Mouse (Mus musculus): ENCODE measurements at regions not wholly inside any gene's neighbourhood (a gene's known extent, or its start where the extent isn't known, plus 50 kb on each side); places are given as distances from the start of the nearest gene placed in this dataset.

DNA sequence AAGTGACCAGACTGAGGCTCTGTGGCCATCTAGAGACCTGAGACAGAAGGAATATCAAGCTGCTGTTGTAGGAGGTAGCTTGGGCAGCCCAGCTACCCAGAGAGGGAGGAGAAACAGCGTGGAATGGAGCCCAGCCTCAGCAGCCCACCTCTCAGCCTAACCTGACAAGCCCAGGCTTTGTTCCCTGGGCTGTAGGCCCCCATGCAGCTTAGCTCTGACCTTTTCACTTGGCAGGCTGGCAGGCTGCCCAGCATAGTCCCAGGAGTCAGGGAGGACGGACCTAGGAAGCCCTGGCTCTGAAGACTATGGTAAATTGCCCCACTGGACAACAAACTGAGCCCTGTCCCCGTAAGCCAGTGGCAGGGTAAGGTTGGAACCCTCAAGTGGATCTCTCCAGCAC is 141.8 kb upstream of the Csf3r start:
- H3K27ac ChIP-seq (replicated peaks in 1 of 2; ENCODE audit: control insufficient read depth in 1 of 2, insufficient read depth in 1 of 2, low read depth in 2 of 2, low read length in 2 of 2): peak overlapping the region in 1 of 2 experiments; percentile 35; a peak in 1 of 4 replicates
- 19% methylated on average over 3 of the region's 3 CpGs for WGBS
- no peaks in the 10 kb centered on the region for H3K9me3 ChIP-seq (ENCODE audit: control insufficient read depth, low read length)
- H3K27me3 ChIP-seq (ENCODE audit: control insufficient read depth, insufficient read depth, low read length): no peaks in the 10 kb centered on the region
- H3K9ac ChIP-seq (ENCODE audit: low read length): no peak overlapping the region; the same call in 1 of the 2 replicates
- no peak overlapping the region for H3K4me3 ChIP-seq (ENCODE audit: control insufficient read depth in 1 of 2, insufficient read depth in 1 of 2, low read depth in 1 of 2, low read length in 2 of 2)
- no peak for ATAC-seq (ENCODE audit: insufficient number of reproducible peaks, insufficient read depth, low FRiP score, low read depth)
- no peak overlapping the region for H3K4me2 ChIP-seq (ENCODE audit: low read length)
- H3K4me1 ChIP-seq (ENCODE audit: control insufficient read depth in 2 of 2, insufficient read depth in 2 of 2, low read length in 2 of 2): peaks cover 14% of the 10 kb centered on the region in 2 experiments
- H3K36me3 ChIP-seq (ENCODE audit: control insufficient read depth, insufficient read depth, low read length): no peaks in the 10 kb centered on the region

DNA sequence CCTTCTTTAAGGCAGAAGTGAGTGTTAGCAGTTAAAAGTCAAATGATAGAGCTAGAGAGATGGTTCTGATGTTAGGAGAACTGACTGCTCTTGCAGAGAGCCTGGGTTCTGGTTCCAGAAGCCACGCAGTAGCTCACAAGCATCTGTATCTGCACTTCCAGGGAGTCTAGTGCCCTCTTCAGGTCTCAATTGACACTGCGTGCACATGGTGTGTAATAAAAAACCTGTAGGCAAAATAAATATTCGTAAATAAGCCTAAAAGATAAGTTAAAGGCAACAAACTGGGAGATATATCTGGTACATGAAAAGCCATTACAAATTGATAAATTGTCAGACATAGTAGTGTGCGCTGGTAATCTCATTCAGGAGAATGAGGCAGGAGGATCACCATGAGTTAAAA is 133.8 kb upstream of the Csf3r start:
- ATAC-seq (ENCODE audit: insufficient number of reproducible peaks, insufficient read depth, low FRiP score, low read depth): no peak
- no peak overlapping the region for H3K27ac ChIP-seq (replicated peaks in 1 of 2; ENCODE audit: control insufficient read depth in 1 of 2, insufficient read depth in 1 of 2, low read depth in 2 of 2, low read length in 2 of 2)
- no peaks in the 10 kb centered on the region for H3K27me3 ChIP-seq (ENCODE audit: control insufficient read depth, insufficient read depth, low read length)
- WGBS: 55% methylated on average over 4 of the region's 4 CpGs
- H3K36me3 ChIP-seq (ENCODE audit: control insufficient read depth, insufficient read depth, low read length): no peaks in the 10 kb centered on the region
- no peak overlapping the region for H3K9ac ChIP-seq (ENCODE audit: low read length)
- no peak overlapping the region for H3K4me3 ChIP-seq (ENCODE audit: control insufficient read depth in 1 of 2, insufficient read depth in 1 of 2, low read depth in 1 of 2, low read length in 2 of 2)
- H3K9me3 ChIP-seq (ENCODE audit: control insufficient read depth, low read length): no peaks in the 10 kb centered on the region
- H3K4me1 ChIP-seq (ENCODE audit: control insufficient read depth in 2 of 2, insufficient read depth in 2 of 2, low read length in 2 of 2): peaks cover 0 to 11% of the 10 kb centered on the region in 2 experiments; a peak in 3 of 4 replicates
- no peak overlapping the region for H3K4me2 ChIP-seq (ENCODE audit: low read length)

GRCm38 (mm10) chr4:125893139-125893538 is 131.2 kb upstream of the Csf3r start:
- H3K4me3 ChIP-seq (ENCODE audit: control insufficient read depth in 1 of 2, insufficient read depth in 1 of 2, low read depth in 1 of 2, low read length in 2 of 2): no peak overlapping the region
- H3K27me3 ChIP-seq (ENCODE audit: control insufficient read depth, insufficient read depth, low read length): no peaks in the 10 kb centered on the region
- H3K9me3 ChIP-seq (ENCODE audit: control insufficient read depth, low read length): no peaks in the 10 kb centered on the region
- no peak for ATAC-seq (ENCODE audit: insufficient number of reproducible peaks, insufficient read depth, low FRiP score, low read depth)
- H3K4me2 ChIP-seq (ENCODE audit: low read length): no peak overlapping the region
- H3K27ac ChIP-seq (replicated peaks in 1 of 2; ENCODE audit: control insufficient read depth in 1 of 2, insufficient read depth in 1 of 2, low read depth in 2 of 2, low read length in 2 of 2): no peak overlapping the region
- 76% methylated on average over 6 of the region's 6 CpGs for WGBS
- no peak overlapping the region for H3K9ac ChIP-seq (ENCODE audit: low read length)
- H3K36me3 ChIP-seq (ENCODE audit: control insufficient read depth, insufficient read depth, low read length): no peaks in the 10 kb centered on the region
- H3K4me1 ChIP-seq (ENCODE audit: control insufficient read depth in 2 of 2, insufficient read depth in 2 of 2, low read length in 2 of 2): peaks cover 0 to 16% of the 10 kb centered on the region in 2 experiments; a peak in 3 of 4 replicates

DNA sequence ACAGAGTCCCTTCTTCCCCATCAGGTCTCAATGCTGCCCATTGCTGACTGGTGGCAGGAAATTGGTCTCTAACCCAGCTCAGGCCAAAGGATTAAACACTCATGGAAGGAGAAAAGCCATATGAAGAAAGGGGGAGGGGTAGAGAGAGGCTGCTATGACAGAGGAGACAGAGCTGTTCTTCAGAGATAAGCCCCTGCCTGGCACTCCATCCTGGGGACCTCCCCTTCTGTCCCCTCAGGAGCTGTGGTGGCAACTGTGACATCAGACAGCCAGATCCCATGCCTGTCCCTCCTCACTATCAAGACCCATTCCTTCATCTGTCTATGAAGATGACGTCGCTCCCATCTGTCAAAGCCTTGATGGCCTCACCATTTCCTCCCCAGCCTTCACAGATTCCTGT is 126.6 kb upstream of the Csf3r start:
- Histone ChIP-seq H3K27me3 (ENCODE audit: control insufficient read depth, insufficient read depth, low read length) (no peaks in the 10 kb centered on the region), H3K36me3 (ENCODE audit: control insufficient read depth, insufficient read depth, low read length) (no peaks in the 10 kb centered on the region), H3K9ac (ENCODE audit: low read length) (no peak overlapping the region), H3K4me1 (ENCODE audit: control insufficient read depth in 2 of 2, insufficient read depth in 2 of 2, low read length in 2 of 2) (peaks cover 0 to 16% of the 10 kb centered on the region in 2 experiments; a peak in 3 of 4 replicates), H3K9me3 (ENCODE audit: control insufficient read depth, low read length) (no peaks in the 10 kb centered on the region), H3K27ac (replicated peaks in 1 of 2; ENCODE audit: control insufficient read depth in 1 of 2, insufficient read depth in 1 of 2, low read depth in 2 of 2, low read length in 2 of 2) (no peak overlapping the region), H3K4me2 (ENCODE audit: low read length) (no peak overlapping the region), H3K4me3 (ENCODE audit: control insufficient read depth in 1 of 2, insufficient read depth in 1 of 2, low read depth in 1 of 2, low read length in 2 of 2) (no peak overlapping the region)
- 0 out of 2 replicates have a peak, but pooled peaks have one; percentile 5 for ATAC-seq (ENCODE audit: insufficient number of reproducible peaks, insufficient read depth, low FRiP score, low read depth)
- 42% methylated on average over 2 of the region's 2 CpGs for WGBS

DNA sequence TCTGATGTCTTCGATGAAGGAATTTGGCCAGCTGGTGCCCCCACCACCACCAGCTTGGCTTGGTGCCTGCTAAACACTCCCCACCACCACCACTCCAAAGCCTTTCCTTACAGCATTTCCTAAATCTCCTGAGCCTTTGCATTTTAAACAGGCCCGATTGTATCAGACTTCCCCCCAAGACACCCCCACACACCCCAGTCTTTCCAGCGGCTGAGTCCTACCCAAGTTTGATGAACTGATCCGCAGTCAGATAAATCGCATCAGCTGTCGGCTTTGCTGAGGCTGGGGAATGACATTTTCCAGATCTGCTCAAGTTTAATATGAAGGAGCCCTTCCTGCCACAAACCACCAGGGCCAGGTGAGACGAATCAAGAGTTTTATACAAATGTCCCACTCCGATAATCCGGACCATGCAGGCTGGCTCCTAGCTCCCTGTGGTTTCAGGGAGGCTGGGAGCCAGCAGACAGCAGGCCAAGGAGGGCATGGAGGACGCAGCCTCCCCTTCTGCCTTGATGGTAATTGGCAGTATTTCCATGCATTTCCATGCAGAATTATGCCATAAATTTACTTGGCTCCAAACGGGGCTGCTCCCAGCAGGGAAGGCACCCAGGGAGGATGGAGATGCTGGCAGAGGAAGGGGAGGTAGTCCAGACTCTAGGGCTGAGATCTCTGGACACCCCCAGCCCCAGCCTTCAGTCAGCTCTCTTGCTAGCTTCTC is 125.6 kb upstream of the Csf3r start:
- H3K9me3 ChIP-seq (ENCODE audit: control insufficient read depth, low read length): no peaks in the 10 kb centered on the region
- no peaks in the 10 kb centered on the region for H3K36me3 ChIP-seq (ENCODE audit: control insufficient read depth, insufficient read depth, low read length)
- H3K4me2 ChIP-seq (ENCODE audit: low read length): no peak overlapping the region
- no peak for ATAC-seq (ENCODE audit: insufficient number of reproducible peaks, insufficient read depth, low FRiP score, low read depth)
- peaks cover 0 to 16% of the 10 kb centered on the region in 2 experiments; a peak in 3 of 4 replicates for H3K4me1 ChIP-seq (ENCODE audit: control insufficient read depth in 2 of 2, insufficient read depth in 2 of 2, low read length in 2 of 2)
- no peak overlapping the region for H3K4me3 ChIP-seq (ENCODE audit: control insufficient read depth in 1 of 2, insufficient read depth in 1 of 2, low read depth in 1 of 2, low read length in 2 of 2)
- WGBS: 47% methylated on average over 11 of the region's 11 CpGs
- no peaks in the 10 kb centered on the region for H3K27me3 ChIP-seq (ENCODE audit: control insufficient read depth, insufficient read depth, low read length)
- H3K27ac ChIP-seq (replicated peaks in 1 of 2; ENCODE audit: control insufficient read depth in 1 of 2, insufficient read depth in 1 of 2, low read depth in 2 of 2, low read length in 2 of 2): no peak overlapping the region
- H3K9ac ChIP-seq (ENCODE audit: low read length): no peak overlapping the region

DNA sequence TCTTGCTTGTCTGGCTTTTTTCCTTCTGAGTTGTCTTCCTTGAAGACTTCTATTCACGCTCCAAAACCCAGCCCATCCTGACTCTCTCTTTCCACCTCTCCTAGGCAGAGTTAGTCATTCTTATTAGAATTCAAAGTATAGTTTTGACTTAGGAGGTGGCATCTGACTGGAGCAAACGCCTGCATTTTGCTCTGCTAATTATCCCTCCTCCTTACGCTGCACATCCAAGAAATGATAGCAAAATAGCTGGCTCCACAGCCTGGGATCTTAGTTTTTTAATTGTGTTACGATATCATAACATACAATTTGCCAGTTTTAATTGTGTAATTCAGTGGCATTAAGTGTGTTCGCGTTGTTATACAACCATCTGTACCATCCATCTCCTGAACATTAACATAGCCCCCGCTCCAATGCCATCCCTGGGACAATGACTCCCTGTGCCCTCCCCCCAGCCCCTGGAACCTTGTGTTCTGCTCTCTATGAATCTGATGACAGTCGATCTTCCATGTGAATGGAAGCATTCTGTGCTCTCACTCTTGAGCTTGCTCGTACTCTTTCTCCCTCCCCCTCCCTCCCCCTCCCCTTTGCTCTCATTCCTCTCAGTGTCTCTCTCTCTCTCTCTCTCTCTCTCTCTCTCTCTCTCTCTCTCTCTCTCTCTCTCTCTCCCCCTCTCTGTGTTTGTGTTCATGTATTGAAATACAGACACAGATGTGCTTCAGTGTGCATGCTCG is 122.6 kb upstream of the Csf3r start:
- Histone ChIP-seq H3K9ac (ENCODE audit: low read length) (no peak overlapping the region), H3K4me3 (ENCODE audit: control insufficient read depth in 1 of 2, insufficient read depth in 1 of 2, low read depth in 1 of 2, low read length in 2 of 2) (no peak overlapping the region), H3K27me3 (ENCODE audit: control insufficient read depth, insufficient read depth, low read length) (no peaks in the 10 kb centered on the region; the same call in 1 of the 2 replicates), H3K27ac (replicated peaks in 1 of 2; ENCODE audit: control insufficient read depth in 1 of 2, insufficient read depth in 1 of 2, low read depth in 2 of 2, low read length in 2 of 2) (no peak overlapping the region), H3K36me3 (ENCODE audit: control insufficient read depth, insufficient read depth, low read length) (no peaks in the 10 kb centered on the region), H3K9me3 (ENCODE audit: control insufficient read depth, low read length) (no peaks in the 10 kb centered on the region), H3K4me1 (ENCODE audit: control insufficient read depth in 2 of 2, insufficient read depth in 2 of 2, low read length in 2 of 2) (peaks cover 0 to 4% of the 10 kb centered on the region in 2 experiments; a peak in 2 of 4 replicates), H3K4me2 (ENCODE audit: low read length) (no peak overlapping the region)
- no peak for ATAC-seq (ENCODE audit: insufficient number of reproducible peaks, insufficient read depth, low FRiP score, low read depth)
- WGBS: 69% methylated on average over 10 of the region's 10 CpGs

DNA sequence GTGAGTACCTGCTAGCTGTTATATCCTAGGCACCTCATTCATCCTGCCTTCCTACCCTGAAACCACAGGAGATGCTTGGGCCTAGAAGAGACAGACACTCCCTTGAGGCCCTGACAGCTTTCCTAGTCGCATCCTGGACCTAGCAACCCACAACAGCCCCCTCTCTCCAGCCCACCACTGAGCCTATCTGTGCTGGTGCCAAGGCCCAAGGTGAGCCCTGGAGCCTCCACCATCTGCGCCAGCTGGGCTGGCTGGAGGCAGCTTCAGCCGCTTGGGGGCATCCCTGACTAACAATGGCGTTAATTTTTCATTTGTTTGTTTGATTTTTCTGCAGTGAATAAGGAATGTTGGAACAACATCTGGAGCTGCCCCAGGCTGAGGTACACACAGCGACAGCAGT is 118.1 kb upstream of the Csf3r start:
- H3K9ac ChIP-seq (ENCODE audit: low read length): no peak overlapping the region
- ATAC-seq (ENCODE audit: insufficient number of reproducible peaks, insufficient read depth, low FRiP score, low read depth): no peak
- no peaks in the 10 kb centered on the region for H3K36me3 ChIP-seq (ENCODE audit: control insufficient read depth, insufficient read depth, low read length)
- no peak overlapping the region for H3K4me3 ChIP-seq (ENCODE audit: control insufficient read depth in 1 of 2, insufficient read depth in 1 of 2, low read depth in 1 of 2, low read length in 2 of 2)
- no peak overlapping the region for H3K27ac ChIP-seq (replicated peaks in 1 of 2; ENCODE audit: control insufficient read depth in 1 of 2, insufficient read depth in 1 of 2, low read depth in 2 of 2, low read length in 2 of 2)
- peaks cover 6% of the 10 kb centered on the region for H3K27me3 ChIP-seq (ENCODE audit: control insufficient read depth, insufficient read depth, low read length)
- no peaks in the 10 kb centered on the region for H3K4me1 ChIP-seq (ENCODE audit: control insufficient read depth in 2 of 2, insufficient read depth in 2 of 2, low read length in 2 of 2)
- no peak overlapping the region for H3K4me2 ChIP-seq (ENCODE audit: low read length)
- no peaks in the 10 kb centered on the region for H3K9me3 ChIP-seq (ENCODE audit: control insufficient read depth, low read length)
- WGBS: 75% methylated on average over 5 of the region's 5 CpGs

Measured in heart, embryonic 14.5 days (tissue).